ENCODE assay signal across 31 mouse cellular contexts in genomic region chr19:44351756-44352155, GRCm38 (mm10). TPM values are rescaled to one million over a fixed set of nuclear protein-coding genes. Genes with fewer than 3 reads are reported as not detected.
"Had no signal": no experiment of that assay in that cellular context is flagged by ENCODE, and none has a peak within 500 bp of the region (broad histone marks: within the 10 kb centered on the region; RNA-seq: fewer than 3 reads in every experiment).

No protein-coding gene starts in this region.

- H3K4me1 ChIP-seq: limb, embryonic 10.5 days; limb, embryonic 12.5 days; limb, embryonic 13.5 days; limb, embryonic 15.5 days; liver, embryonic 12.5 days; liver, embryonic 13.5 days; liver, embryonic 15.5 days; lung, embryonic 15.5 days; megakaryocyte, embryonic 14.5 days; midbrain, embryonic 10.5 days; midbrain, embryonic 12.5 days; midbrain, embryonic 13.5 days; midbrain, embryonic 15.5 days had no signal

- H3K4me3 ChIP-seq: left cerebral cortex, adult 2 months; limb, embryonic 10.5 days; limb, embryonic 12.5 days; limb, embryonic 13.5 days; limb, embryonic 15.5 days; liver, embryonic 12.5 days; liver, embryonic 13.5 days; liver, embryonic 15.5 days; lung, embryonic 15.5 days; megakaryocyte, embryonic 14.5 days; midbrain, embryonic 10.5 days; midbrain, embryonic 12.5 days; midbrain, embryonic 13.5 days; midbrain, embryonic 15.5 days; myocyte had no signal

- H3K27ac ChIP-seq: left cerebral cortex, adult 2 months; limb, embryonic 10.5 days; limb, embryonic 12.5 days; limb, embryonic 13.5 days; limb, embryonic 15.5 days; liver, embryonic 12.5 days; liver, embryonic 13.5 days; liver, embryonic 14.5 days; liver, embryonic 15.5 days; lung, embryonic 15.5 days; macrophage; midbrain, embryonic 10.5 days; midbrain, embryonic 12.5 days; midbrain, embryonic 13.5 days; midbrain, embryonic 15.5 days had no signal

- DNase-seq: left cerebral cortex, postnatal 4 days; liver; liver, embryonic 13.5 days; liver, postnatal 0 days; lung, adult 18-20 months; lung, adult 2 months; lung, embryonic 14.5 days; lung, postnatal 10 days; lung, postnatal 36 days; lung, postnatal 4 days; midbrain, embryonic 14.5 days had no signal

- H3K36me3 ChIP-seq: limb, embryonic 10.5 days; limb, embryonic 12.5 days; limb, embryonic 13.5 days; limb, embryonic 15.5 days; liver, embryonic 12.5 days; liver, embryonic 13.5 days; liver, embryonic 15.5 days; lung, embryonic 15.5 days; midbrain, embryonic 10.5 days; midbrain, embryonic 12.5 days; midbrain, embryonic 13.5 days; midbrain, embryonic 15.5 days had no signal

- H3K27me3 ChIP-seq: limb, embryonic 12.5 days; limb, embryonic 13.5 days; limb, embryonic 15.5 days; liver, embryonic 12.5 days; liver, embryonic 13.5 days; liver, embryonic 15.5 days; lung, embryonic 15.5 days; midbrain, embryonic 12.5 days; midbrain, embryonic 13.5 days; midbrain, embryonic 15.5 days had no signal

- H3K9ac ChIP-seq: limb, embryonic 12.5 days; limb, embryonic 13.5 days; limb, embryonic 15.5 days; liver, embryonic 12.5 days; liver, embryonic 13.5 days; liver, embryonic 14.5 days; liver, embryonic 15.5 days; liver, postnatal 0 days; lung, embryonic 14.5 days; lung, embryonic 15.5 days; midbrain, embryonic 12.5 days; midbrain, embryonic 13.5 days; midbrain, embryonic 15.5 days had no signal

- H3K4me2 ChIP-seq: limb, embryonic 12.5 days; limb, embryonic 13.5 days; limb, embryonic 15.5 days; liver, embryonic 11.5 days; liver, embryonic 12.5 days; liver, embryonic 13.5 days; liver, embryonic 15.5 days; lung, embryonic 14.5 days; lung, embryonic 15.5 days; midbrain, embryonic 11.5 days; midbrain, embryonic 12.5 days; midbrain, embryonic 13.5 days; midbrain, embryonic 15.5 days had no signal

- H3K9me3 ChIP-seq: limb, embryonic 10.5 days; limb, embryonic 12.5 days; limb, embryonic 13.5 days; limb, embryonic 15.5 days; liver, embryonic 12.5 days; liver, embryonic 13.5 days; liver, embryonic 15.5 days; lung, embryonic 15.5 days; midbrain, embryonic 10.5 days; midbrain, embryonic 12.5 days; midbrain, embryonic 13.5 days; midbrain, embryonic 15.5 days had no signal

RNA-seq across cellular contexts. Expression of gene Scd4, which starts 18.9 kb away (rescaled TPM):
- total RNA-seq: monocyte, adult 5-6 weeks had no signal
- polyA plus RNA-seq: limb, embryonic 11.5 days; liver, embryonic 15.5 days; liver, postnatal 0 days; lung, embryonic 14.5 days; midbrain, embryonic 11.5 days had no signal
